Mouse (Mus musculus): ENCODE measurements around the gene Agap1. TPM values are rescaled to one million over a fixed set of nuclear protein-coding genes. Genes with fewer than 3 reads are reported as not detected.

The Agap1 gene
- total RNA-seq, 2 experiments from 2014 or later, result 4.9 to 8.3 TPM

DNA sequence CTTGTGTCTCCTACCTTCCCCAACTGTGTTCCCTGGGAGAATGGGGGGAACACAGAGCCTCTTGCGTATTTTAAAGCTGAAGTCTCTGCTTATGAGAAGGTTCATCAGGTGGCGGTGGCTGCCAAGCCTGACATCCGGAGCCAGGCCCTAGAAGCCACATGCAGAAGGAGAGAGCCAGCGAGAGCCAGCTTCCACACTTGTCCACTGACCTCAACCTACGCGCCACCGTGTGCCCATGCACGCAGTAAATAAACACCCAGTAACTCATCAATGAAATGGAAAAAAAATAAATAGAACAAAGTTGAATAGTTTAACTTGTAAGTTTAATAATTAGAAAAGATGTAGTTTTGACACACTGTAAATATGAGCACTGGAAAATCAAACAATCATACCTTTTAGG is 455.2 kb downstream of the Agap1 start:
- no peak for ATAC-seq (replicated peaks; ENCODE audit: low FRiP score, poor library complexity, severe bottlenecking)

DNA sequence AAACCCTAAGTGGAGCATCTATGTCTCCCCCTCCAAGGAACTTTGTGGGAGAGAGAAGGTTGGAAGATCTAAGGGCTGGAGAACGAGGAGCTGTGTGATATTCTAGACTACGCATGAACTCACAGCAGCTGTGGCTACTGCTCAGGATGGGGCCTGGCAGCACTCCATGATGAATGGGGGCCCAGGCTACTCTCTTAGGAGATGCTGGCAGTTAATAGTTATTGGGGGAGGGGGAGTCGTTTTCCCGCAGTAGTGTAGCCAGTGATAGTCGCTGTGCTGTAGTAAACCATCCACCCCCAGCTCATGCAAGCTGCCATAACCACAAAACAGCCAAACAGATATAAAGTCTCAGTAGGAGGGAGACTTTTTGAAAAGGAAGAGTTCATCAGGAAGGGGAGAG is 457.8 kb downstream of the Agap1 start:
- no peak for ATAC-seq (replicated peaks; ENCODE audit: low FRiP score, poor library complexity, severe bottlenecking)

DNA sequence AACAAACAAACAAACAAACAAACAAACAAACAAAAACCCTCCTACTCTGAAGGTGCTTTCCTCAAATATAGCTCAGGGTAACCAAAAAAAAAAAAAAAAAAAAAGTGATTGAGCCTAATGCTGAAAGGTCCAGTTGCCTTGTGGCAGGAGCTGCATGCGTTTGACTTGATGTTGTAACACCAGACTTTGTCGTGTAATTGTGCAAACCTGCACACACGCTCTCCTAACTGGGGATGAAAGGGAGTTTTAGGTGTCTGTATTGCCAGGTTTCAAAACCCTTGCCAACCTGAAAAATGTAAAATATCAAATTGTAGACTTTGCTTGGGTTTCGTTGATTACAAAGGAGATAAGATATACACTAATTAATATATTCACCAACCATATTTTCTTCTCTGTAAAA is 459.0 kb downstream of the Agap1 start:
- no peak for ATAC-seq (replicated peaks; ENCODE audit: low FRiP score, poor library complexity, severe bottlenecking)

DNA sequence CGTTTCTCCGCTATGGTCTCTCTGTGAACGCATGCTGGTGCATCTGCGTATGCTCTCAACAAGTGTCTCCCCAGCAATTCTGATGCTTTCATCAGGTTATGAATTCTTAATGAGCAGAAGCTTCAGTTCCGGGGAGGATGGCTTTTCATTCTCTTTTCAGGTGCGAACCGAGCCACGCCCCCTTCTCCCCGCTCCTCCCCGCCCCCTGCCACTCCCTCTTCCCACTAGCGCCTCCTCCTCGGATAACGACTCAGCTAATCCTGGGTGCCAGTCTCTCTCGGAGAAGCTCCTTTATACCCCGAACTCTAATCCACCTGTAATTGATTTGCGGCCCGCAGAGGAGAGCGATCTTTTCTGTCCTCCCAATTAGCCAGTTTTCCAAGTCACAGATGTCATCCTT is 463.5 kb downstream of the Agap1 start:
- ATAC-seq (replicated peaks; ENCODE audit: low FRiP score, poor library complexity, severe bottlenecking), result no peak

DNA sequence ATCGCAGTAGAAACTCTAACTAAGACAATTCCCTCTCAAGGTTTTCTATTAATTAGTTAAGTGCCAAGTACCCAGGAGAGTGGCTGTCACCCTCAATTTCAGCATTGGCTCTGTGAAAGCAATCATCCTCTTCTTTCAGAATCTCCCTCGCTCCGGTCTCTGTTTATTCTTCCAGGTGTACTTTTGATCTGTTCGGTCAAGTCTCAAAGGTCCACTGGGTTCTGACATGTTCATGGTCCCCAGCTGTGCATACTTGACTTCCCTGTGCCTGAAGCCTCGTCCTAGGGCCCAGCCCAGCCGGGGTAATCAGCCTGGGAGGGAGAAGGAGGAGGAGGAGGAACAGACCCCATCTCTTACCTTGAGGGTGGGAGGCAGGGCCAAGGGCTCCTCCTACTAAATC is 464.6 kb downstream of the Agap1 start:
- no peak for ATAC-seq (replicated peaks; ENCODE audit: low FRiP score, poor library complexity, severe bottlenecking)

DNA sequence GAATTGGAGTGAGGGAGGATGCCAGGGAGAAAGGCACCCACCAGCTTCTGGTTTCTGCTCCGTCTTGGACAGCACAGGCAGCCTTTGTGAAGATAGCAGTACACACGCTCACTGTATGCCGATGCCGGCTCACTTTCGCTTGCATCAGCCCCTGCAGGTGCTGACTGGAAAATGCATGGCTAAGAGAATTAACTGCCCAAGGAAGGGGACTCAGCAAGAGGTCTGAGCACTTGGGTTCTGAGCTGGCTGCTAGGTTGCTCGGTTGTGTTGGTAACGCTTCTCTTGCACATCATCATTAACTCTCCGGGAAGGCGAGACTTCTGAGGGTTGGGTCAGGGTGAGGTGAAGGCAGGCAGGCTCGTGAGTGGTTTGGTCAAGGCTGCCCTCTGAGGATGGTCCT is 467.2 kb downstream of the Agap1 start:
- ATAC-seq (replicated peaks; ENCODE audit: low FRiP score, poor library complexity, severe bottlenecking), result no peak

DNA sequence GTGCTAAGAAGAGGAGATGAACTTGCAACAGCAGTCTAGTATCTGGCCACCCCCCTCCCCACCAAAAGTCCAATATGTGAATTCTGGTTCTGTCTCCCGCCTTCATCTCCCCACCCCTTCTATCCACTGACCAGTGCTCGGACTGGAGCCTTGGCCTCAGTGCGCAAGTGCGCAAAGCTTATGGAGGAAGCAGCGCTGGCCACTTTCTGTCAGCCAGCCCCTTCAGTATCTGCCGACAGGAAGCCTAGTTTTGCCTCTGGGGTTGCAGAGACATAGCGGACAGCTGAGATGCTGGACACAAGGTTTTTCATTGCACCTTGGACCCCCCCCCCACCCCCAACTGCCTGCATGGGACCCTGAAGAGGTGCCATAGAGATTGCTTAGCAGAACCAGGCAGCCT is 467.7 kb downstream of the Agap1 start:
- no peak for ATAC-seq (replicated peaks; ENCODE audit: low FRiP score, poor library complexity, severe bottlenecking)

DNA sequence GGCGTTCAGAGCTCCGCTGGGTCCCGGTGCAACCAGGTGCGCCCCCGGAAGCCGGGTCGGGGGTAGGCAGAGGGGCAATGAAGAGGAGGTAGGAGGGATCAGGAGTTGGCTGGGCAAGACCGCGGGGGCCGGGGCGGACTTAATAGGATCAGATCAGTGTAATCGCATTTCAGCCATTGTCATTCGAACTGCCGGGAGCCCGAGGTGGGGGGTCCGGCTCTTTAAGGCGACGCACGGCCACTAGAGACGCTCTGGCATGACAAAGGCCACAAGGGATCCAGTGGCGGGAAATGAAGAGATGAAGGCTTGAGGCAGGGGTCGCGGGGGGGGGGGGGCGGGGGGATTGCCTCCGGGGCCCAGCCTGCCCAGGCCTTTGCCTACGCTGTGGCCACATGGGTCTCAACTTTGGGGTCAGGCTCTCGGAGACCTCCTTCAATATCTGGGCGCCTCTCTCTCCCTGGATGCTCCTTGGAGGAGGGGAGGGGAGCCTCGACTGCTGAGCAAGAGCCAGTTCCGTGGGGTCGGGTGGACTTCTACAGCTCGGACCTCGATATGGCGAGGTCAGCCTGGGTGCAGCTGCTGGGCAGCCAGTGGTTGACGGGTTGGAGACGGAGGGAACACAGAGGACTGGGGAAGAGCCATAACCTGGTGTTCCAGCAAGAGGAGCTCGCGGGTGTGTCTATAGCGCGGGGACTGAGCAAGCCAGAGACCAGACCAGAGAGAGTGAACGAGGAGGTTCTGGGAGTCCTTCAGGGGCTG is 468.5 kb downstream of the Agap1 start:
- ATAC-seq (replicated peaks; ENCODE audit: low FRiP score, poor library complexity, severe bottlenecking), result no peak

DNA sequence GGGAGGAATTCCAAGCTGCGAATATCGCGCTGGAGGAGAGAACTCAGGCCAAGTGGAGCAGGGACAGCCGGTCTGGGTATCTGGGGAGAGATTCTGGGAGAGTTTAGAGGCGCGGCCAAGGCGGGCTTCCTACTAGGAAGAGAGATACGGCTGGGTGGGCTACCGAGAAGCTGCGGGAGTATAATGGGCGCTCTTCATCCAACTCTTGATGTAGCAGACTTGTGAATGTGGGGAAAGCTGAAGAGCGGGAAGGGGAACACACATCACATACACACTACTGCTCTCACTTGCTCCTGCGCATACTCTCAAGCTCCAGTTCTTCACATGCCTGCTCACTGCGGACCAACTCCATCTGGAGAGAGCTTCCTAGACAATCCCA is 469.0 kb downstream of the Agap1 start:
- no peak; the same call in 1 of the 2 replicates for ATAC-seq (replicated peaks; ENCODE audit: low FRiP score, poor library complexity, severe bottlenecking)

DNA sequence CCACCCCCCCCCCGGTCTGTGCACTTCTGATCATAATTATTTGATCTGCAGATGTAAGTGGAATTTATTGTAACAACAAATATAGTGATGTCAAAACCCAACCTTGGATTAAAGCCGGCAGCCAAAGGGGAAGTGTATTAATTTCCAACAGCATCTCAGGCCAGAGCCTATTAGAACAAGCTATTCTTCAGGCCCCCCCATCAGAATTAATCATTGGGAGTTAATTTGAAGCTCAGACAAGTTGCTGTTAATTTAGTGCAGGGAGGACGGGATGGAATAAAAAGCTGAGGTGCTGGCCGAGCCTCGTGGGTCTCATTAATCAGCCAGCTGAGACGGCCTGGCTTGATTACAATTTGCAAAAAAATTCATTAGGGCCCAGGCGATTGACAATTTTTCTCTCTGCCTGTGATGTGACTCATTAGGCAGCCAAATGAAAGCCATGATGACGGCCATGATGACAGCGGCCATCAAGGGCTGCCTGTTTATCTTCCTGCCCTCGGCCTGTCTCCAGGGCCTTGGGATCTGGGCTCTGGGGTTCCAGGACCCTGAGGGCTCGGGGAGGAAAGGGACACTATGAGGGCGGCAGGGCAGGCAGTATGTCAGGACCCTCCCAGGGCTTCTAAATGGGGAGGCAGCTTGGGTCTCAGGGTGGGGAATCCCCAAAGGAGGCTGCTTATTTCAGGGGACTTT is 471.0 kb downstream of the Agap1 start:
- ATAC-seq (replicated peaks; ENCODE audit: low FRiP score, poor library complexity, severe bottlenecking), result no peak

DNA sequence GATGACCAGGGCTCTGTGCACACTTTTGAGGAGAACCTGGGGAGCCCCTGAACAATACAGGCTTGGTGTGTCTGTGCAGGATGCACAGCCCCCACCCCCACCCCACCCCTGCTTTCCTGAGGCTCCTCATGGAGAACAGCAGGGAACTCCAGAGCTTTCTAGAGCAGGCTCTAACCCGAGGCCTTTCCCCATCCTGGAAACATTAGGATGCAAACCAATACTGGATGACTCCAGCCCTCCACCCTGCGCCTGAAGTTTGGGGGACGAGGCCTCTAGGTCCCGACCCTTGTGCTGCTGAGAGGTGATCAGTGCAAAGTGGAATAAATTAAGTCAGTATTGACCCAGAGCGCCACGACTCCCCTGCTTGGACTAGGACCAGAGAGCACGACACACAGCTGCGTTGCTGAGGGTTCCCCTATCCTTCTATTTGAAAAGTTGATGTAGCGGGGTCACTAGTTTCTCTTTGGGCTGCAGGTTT is 472.0 kb downstream of the Agap1 start:
- no peak for ATAC-seq (replicated peaks; ENCODE audit: low FRiP score, poor library complexity, severe bottlenecking)

DNA sequence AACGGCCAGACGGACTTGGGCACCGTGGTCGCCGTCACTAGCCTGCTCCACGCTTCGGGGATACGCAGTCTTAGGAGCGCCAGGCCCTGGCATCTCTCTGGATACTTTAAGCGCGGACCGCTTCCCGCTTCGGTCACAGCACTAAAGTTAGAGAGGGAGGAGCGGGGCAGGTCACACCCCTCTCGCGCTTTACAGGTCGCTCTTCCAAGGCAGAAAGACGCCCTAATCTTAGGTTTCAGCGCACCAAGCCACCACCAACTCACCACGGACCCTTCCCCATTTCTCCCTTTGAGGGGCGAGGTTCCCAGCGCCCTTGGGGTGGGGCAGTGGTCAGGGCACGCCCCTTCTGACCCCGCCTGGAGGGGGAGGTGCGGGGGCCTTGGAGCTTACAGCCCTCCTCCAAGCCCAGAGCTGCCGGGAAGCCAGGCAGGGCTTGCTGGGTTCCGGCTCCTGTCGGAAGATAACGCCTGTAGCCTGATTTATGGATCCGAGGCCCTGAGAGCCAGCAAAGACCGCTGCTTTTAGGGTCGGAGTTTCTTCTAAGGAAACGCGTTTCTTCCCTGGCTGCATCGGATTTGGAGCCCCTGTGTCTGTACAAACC is 472.6 kb downstream of the Agap1 start:
- ATAC-seq (replicated peaks; ENCODE audit: low FRiP score, poor library complexity, severe bottlenecking), result no peak

DNA sequence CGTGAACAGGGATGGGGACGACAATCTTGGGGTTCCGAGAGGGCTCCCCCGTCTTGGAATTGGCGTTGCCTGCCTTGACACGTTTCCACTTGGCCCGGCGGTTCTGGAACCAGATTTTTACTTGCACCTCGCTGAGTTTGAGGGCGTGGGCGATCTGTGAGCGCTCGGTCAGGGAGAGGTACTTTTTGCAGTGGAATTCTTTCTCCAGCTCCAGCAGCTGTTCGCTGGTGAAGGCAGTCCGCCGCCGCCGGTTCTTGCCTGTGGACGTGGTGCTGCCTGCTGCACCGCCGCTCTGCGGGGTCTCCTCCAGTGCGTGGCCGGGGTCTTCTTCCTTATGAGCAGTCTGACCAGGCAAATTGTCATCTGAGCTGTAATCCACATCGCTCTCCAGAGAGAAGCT is 474.1 kb downstream of the Agap1 start:
- no peak for ATAC-seq (replicated peaks; ENCODE audit: low FRiP score, poor library complexity, severe bottlenecking)

DNA sequence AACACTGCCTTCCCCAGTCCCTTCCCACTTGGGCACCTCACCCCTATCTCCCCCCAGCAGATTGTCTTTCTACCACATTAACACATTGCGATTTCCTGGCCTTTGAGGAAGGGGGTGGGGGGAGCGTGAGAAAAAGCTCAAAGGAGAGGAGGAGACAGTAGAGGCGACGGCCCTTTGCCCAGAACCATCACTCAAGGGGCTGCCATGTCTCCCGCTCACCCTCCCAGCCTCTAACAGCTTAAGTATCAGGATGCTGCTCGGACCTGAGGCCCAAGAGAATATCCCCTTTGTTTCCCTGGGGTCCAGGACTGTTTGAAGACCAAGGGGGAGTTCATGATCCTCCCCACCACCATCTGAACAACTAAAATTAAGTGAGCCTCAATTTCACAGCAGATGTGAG is 474.6 kb downstream of the Agap1 start:
- no peak for ATAC-seq (replicated peaks; ENCODE audit: low FRiP score, poor library complexity, severe bottlenecking)

DNA sequence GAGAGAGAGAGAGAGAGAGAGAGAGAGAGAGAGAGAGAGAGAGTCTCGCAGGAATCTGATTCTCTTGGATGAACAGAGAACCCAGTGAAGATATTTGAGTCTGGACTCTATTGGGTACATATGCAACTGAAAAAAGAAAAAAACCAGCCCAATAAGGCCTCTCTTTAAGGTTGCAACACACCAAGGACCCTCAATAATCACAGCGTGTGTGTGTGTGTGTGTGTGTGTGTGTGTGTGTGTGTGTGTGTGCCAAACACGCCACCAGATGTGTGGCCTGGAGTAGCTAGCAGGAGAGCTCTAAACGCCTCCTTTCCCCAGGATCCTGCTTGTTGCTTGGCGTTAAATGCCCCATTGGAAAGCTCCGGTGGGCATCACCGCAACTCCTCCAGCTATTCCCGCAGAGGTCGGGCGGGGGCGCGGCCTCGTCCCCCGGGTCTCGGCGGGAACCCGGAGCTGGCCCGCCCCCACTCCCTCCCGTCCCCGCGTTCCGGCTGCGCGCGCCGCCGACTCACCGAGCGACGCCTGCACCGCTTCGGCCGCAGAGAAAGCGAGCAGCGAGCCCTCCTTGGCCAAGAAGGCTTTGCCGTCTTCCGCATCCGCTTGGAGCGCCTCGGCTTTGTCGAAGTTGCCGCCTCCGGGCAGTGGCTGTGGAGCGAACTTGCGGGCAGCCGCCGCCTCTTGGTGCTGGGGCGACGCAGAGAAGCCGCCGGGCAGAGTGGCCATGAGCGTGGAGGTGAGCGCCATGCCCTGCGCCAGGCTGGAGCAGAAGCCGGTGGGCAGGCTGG is 475.3 kb downstream of the Agap1 start:
- ATAC-seq (replicated peaks; ENCODE audit: low FRiP score, poor library complexity, severe bottlenecking), result no peak

DNA sequence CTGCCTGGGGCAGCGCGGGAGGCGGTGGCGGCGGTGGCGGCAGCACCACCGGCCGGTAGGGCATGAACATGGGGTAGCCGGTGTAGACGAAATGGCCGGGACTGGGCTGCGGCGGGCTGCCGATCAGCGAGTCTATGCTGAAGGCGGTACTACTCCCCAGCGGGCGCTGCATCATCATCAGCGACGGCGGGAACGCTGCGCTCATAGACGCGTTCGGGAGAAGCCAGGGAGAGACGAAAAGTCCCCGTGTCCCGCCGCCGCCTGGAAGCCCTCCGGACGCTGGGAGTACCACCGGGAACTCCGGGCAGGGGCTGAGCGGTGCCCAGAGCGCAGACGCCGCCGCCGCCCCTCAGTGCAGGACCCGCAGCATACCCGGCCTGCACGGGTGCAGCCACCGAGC is 475.9 kb downstream of the Agap1 start:
- no peak for ATAC-seq (replicated peaks; ENCODE audit: low FRiP score, poor library complexity, severe bottlenecking)

DNA sequence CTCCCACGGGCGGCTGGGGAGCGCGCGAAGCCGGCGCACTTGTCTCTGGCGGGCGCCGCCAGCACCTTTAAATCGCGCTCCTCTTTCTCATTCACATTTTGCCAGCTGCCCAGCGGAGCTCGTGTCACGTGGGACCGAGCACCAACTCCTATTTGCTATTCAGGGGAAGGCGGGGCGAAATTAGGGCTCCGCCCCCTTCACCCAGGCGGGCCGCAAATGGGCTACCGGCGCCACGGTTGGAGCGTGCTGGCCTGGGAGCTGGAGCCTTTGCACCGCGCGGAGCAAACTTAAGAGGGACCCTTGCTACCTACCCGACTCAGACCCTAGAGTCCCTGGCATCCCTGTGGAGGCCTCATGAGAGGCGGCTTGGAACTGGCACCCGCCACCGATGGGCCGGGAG is 476.5 kb downstream of the Agap1 start, which contains the start of gene Gbx2:
Gene Gbx2, minus strand, starts transcription at position 60 of the 400 bp plus-strand sequence.
- no peak for ATAC-seq (replicated peaks; ENCODE audit: low FRiP score, poor library complexity, severe bottlenecking)

DNA sequence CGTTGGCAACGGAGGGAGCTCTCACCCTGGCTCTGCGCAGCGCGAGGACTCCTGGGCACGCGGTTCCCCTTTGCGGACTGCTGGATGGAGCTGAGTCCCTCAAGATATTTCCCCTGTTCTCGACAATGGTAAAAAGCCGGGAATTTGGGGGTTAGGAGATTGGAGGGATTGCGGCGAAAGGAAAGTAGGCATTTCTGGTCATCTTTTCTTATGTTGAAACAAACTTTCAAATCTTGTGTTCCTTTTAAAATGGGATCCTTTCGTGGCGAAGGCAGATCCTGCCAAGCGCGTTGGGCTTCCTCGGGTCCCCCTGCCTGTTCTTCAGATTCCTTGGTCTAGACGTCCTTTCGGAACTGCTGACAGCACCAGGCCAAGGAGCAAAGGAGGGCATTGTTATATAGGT is 477.4 kb downstream of the Agap1 start:
- no peak for ATAC-seq (replicated peaks; ENCODE audit: low FRiP score, poor library complexity, severe bottlenecking)

DNA sequence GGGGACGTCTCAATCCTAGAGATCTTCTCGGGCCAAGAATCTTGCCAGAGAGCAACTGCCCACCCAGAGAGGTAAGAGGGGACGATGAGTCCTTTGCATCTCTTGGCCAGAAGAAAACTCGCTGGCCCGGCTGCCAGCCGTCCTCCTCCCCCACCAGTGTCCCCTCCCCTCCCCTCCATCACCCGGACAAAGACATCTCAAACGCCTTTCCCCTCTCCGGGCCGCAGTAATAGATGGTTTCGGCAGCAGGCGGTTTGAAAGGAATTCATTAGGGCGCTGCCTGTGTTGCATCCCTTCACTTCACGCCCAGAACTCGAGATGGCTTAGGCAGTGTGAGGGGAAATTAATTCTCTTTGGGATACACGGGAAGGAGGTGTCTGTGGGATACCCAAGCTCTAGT is 478.0 kb downstream of the Agap1 start:
- no peak for ATAC-seq (replicated peaks; ENCODE audit: low FRiP score, poor library complexity, severe bottlenecking)

DNA sequence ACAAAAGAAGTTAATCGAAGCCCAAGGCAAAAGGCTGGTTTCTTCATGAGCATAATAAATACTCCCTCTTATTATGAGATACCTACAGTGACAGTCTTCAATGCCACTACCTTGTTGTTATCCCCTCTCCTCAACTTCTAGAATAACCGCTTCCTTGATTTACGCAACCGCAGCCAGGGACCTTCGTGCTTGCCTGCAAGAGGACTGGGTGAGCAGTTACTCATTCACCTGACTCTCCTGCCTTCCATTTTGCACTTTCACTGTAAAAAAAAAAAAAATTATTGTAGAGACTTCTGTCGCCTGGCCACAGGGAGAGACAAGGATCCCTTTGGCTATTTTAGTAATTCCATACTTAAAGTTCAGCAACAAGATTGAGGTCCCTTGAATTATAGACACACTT is 478.4 kb downstream of the Agap1 start:
- no peak for ATAC-seq (replicated peaks; ENCODE audit: low FRiP score, poor library complexity, severe bottlenecking)

Measured in erythroblast, adult 5-6 weeks (primary cell).